Mouse (Mus musculus): Measurements from ENCODE around the gene Tbc1d1. TPM values are rescaled to one million over a fixed set of nuclear protein-coding genes. Genes with fewer than 3 reads are reported as not detected.
A peak's percentile ranks its signal among the peaks of the same experiment; 100 is the strongest.
"Not testable (repeated sequence)": the region's sequence is repeated elsewhere in the genome, so short reads cannot be mapped to it uniquely, and the experiment has no call there.

Gene Tbc1d1
- total RNA-seq, 4 experiments from 2014 or later = 15.2 to 19.7 (median 18.1) TPM

DNA sequence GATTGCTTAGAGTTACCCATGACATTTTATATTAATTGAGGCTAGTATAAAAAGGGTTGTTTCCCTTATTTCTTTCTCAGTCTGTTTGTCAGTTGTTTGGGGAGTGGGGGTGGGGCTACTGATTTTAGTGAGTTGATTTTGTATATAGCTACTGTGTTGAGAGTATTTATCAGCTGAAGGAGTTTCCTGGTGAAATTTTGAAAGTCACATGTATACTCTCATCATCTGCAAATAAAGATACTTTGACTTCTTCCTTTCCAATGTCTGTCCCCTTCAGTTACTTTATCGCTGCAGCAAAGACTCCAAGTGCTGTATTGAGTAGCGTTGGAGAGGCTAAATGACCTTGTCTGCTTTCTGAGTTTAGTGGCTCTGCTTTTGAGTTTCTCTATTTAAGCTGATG lies 151.2 kb downstream of the Tbc1d1 start:
- no peak for DNase-seq (ENCODE audit: low spot score in 2 of 2)

- no peak for DNase-seq (ENCODE audit: low spot score in 2 of 2)
These were observed 156.2 kb downstream of the Tbc1d1 start for GRCm38 (mm10) chr5:64312295-64312694.

- no peak for DNase-seq (ENCODE audit: low spot score in 2 of 2)
These were observed 157.4 kb downstream of the Tbc1d1 start for GRCm38 (mm10) chr5:64313481-64313880.

DNA sequence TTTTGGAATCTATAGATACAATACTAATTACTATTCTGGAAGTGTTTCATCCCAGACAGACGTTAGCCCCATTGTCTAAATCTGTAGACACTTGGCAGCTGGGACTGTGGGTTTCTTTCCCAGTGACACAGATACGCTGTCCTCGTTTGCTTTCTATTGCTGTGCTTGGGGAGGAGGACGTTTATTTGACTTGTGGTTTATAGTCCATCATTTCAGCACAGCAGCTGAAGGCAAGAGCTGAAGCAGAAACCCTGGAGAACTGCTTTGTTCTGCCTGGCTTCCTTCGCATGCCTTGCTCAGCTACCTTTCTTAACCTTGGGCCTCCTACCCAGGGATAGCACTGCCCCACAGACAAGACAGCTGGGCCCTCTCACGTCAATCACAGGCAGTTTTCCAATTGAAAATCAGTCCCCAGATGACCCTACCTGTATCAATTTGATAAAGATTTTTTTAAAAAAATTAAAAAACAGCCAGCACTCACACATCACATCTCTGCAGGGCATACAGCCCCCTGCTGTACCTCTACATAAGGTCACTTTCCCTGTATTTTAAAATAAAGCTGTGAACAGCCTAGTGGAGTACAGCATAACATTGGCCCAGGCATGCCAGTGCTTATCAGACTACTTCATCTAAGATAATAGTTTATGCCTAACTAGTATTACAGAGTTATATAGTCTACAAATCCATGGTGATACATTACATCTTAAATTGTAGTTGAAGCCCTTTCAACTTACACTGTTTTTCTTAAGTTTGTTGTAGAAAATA lies 158.4 kb downstream of the Tbc1d1 start:
- no peak for DNase-seq (ENCODE audit: low spot score in 2 of 2)

GRCm38 (mm10) chr5:64315088-64315487 lies 159.0 kb downstream of the Tbc1d1 start:
- DNase-seq (ENCODE audit: low spot score in 2 of 2) = no peak

GRCm38 (mm10) chr5:64323286-64323685 lies 167.2 kb downstream of the Tbc1d1 start:
- DNase-seq (ENCODE audit: low spot score in 2 of 2) = no peak

DNA sequence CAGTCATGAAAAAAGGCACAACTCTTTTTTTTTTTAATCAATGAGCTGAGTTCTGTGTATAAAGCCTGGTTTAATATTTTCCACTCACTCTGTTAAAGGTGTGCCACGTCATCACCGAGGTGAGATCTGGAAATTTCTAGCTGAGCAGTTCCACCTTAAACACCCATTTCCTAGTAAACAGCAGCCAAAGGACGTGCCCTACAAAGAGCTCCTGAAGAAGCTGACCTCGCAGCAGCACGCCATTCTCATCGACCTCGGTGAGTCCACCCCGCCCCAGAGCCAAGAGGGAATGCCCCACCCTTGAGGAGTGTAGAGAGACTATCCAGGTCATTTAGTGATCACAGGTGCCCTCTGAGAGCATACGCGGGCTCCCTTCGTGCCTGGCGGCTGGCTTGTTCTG lies 168.2 kb downstream of the Tbc1d1 start:
- no peak for DNase-seq (ENCODE audit: low spot score in 2 of 2)

DNA sequence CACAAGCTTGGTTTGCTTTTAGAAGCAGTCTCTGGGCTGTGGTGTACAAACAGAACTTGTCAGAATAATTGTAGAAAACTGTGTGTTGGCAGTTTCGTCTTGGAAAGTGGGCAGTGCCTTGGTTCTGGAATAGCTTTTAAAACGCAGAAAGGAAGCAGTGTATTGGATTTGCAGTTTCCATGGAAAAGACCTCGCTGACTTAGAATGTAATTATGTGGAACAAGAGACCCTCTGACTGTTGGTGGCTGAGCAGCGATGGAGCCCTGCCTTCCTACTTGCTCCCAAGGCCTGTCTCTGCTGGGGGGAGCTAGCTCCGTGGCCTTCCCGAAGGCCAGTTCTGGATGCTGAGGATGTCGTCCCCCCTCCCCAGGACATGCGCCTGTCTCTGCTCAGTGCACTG lies 168.8 kb downstream of the Tbc1d1 start:
- DNase-seq (ENCODE audit: low spot score in 2 of 2) = no peak

- no peak for DNase-seq (ENCODE audit: low spot score in 2 of 2)
These were observed 169.7 kb downstream of the Tbc1d1 start for GRCm38 (mm10) chr5:64325741-64326355.

DNA sequence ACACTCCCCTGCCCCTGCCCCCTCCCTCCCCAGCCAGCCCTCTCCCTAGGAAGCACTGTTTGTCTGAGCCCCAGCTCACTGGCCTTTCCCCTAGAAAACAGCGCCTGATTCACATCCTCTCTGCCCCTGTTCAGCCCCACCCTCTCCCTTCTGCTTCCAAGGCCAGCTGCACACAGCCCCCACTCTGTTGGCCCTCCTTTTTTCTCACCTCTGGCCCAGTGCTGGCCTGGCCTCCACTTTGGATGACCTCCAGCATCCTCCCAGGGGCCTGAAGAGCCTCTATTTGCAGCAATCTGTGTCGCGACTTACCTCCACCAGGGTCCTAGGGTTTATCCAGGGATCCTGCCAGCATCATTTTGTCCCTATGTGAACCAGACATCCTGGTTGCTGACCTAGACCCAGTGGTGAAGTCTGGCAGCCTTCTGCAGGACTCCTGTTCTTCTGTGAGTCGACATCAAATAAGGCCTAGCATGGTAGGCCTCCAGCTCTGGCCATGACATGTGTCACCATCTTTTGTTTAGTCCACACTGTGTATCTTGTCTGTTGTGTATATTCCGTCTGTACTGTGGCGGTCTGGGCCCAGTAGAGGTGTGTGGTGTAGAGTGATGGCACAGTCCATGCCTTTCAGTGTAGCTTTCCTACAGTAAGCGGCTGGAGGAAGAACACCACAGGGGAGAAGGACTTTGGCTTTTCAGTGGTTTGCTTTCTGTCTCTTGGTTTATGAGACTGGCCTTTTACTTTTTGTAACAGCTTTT lies 170.5 kb downstream of the Tbc1d1 start:
- no peak for DNase-seq (ENCODE audit: low spot score in 2 of 2)

DNA sequence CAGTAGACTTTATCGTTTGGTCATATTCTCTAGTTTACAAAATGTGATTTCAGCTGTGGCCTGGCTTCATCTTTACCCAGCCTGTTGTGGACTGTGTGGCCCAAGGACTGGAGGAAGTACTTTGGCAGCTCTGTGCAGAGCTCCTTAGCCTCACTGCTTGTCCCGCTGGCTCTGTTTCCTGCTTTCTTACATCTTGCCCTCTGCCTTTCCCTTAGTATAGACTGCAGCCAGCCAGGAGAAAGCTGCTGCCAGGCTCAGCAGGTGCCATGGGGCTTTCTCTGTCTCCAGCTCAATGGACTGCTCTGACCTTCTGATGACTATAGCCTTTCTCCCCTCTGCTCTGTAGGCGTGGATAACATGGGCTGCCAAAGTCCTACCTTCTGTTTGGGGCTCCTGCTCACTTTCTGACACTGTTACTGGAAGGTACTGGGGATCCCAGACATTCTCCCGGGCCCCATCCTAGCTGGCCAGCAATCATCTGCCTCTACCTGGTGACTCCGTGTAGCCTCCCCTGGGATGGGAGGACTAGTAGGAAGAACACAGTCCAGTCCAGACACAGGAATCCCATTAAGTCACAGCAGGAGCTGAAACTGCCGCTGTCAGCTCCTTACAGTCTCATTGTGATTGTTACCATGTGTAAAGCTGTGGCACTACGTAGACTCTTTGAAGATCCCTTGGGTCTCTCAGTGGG lies 171.3 kb downstream of the Tbc1d1 start:
- DNase-seq (ENCODE audit: low spot score in 2 of 2) = no peak

- DNase-seq (ENCODE audit: low spot score in 2 of 2) = peak; percentile 53 to 81
These were observed 180.8 kb downstream of the Tbc1d1 start for GRCm38 (mm10) chr5:64336767-64337408.

GRCm38 (mm10) chr5:64338795-64339194 lies 182.7 kb downstream of the Tbc1d1 start:
- not testable (repeated sequence) for DNase-seq (ENCODE audit: low spot score in 2 of 2)

DNA sequence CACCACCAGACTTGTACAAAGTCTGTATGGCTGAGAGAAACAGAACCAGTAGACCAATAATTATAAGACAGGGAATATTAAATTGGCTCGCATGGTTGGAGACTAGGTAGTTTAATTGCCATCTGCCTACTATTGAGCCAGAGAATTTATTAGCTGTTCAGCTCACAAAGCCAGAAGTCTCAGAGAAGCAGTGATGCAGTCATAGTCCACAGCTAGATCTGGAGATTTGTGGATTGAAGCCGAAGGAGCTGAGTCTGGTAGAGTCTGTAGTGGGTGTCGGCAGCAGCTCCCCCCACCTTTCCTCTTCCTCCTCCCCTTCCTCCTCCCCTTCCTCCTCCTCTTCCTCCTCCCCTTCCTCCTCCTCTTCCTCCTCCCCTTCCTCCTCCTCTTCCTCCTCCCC lies 184.3 kb downstream of the Tbc1d1 start:
- no peak for DNase-seq (ENCODE audit: low spot score in 2 of 2)

- no peak for DNase-seq (ENCODE audit: low spot score in 2 of 2)
These were observed 185.6 kb downstream of the Tbc1d1 start for GRCm38 (mm10) chr5:64341671-64342070.

- no peak for DNase-seq (ENCODE audit: low spot score in 2 of 2)
These were observed 186.0 kb downstream of the Tbc1d1 start for GRCm38 (mm10) chr5:64342138-64342537.

GRCm38 (mm10) chr5:64343972-64344700 lies 188.0 kb downstream of the Tbc1d1 start:
- DNase-seq (ENCODE audit: low spot score in 2 of 2) = no peak

DNA sequence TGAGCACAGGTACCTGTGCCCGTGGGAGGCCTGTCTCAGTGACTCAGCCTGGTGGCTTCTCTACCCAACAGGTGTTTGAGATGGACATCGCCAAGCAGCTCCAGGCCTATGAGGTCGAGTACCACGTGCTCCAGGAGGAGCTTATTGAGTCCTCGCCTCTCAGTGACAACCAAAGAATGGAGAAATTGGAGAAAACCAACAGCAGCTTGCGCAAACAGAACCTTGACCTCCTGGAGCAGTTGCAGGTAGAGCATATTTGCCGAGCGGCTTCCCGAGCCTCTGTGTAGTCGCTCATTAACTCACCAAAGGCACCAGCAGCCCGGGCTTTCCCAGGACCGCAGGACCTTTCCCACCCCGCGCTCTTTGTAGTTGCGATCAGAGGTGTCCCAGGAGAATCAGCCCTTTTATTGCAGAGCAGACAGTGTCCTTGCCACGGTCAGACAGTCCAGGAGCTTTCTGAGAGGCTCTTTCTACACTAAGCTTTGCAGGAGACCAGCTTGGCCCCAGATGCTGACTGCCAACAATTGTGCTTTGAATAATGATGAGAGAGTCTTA lies 189.2 kb downstream of the Tbc1d1 start:
- DNase-seq (ENCODE audit: low spot score in 2 of 2) = no peak

GRCm38 (mm10) chr5:64345761-64346160 lies 189.7 kb downstream of the Tbc1d1 start:
- DNase-seq (ENCODE audit: low spot score in 2 of 2) = no peak

GRCm38 (mm10) chr5:64346343-64346885 lies 190.3 kb downstream of the Tbc1d1 start:
- no peak for DNase-seq (ENCODE audit: low spot score in 2 of 2)
